Mouse (Mus musculus) liver, postnatal 0 days (tissue): ENCODE measurements around the gene Ppif.

Experiments
- CTCF ChIP-seq: sonication (generic); IDR thresholded peaks from 2 replicates; pipeline ENCODE4 v1.5.1; 2016; ENCODE audit warnings: antibody characterized with exemption, low read depth
- EP300 ChIP-seq: IDR thresholded peaks from 2 replicates; pipeline ENCODE4 v1.6.1; 2016; ENCODE audit warnings: antibody characterized with exemption, low read depth, mild to moderate bottlenecking

GRCm38 (mm10) chr14:25665314-25665970, 28.5 kb upstream of the Ppif start:
- TF ChIP-seq CTCF (no peak), EP300 (no peak)
